Mouse (Mus musculus) liver, embryonic 15.5 days (tissue): ENCODE results near the gene Gm11127. TPM values are rescaled to one million over a fixed set of nuclear protein-coding genes. Genes with fewer than 3 reads are reported as not detected.
A peak's percentile ranks its signal among the peaks of the same experiment; 100 is the strongest.
"Not testable (repeated sequence)": the region's sequence is repeated elsewhere in the genome, so short reads cannot be mapped to it uniquely, and the experiment has no call there.

ENCODE experiments used
- ATAC-seq: fragments of 200-750 bp; cut with Nextera tagmentation; 2 replicates; pipeline ENCODE4 v1.8.0; 2017; ENCODE audit warnings: moderate number of reproducible peaks, mild to moderate bottlenecking, moderate library complexity; ENCODE audit not compliant: insufficient read depth
- H3K27ac ChIP-seq: fragments of 300-500 bp; sonication (generic); replicated peaks from 2 replicates; pipeline ENCODE4 v1.5.1; 2015; ENCODE audit warnings: mild to moderate bottlenecking, inconsistent platforms
- H3K27me3 ChIP-seq: fragments of 300-500 bp; sonication (generic); 2 replicates; pipeline ENCODE4 v1.6.1; 2015; ENCODE audit warnings: mild to moderate bottlenecking, inconsistent platforms
- H3K36me3 ChIP-seq: fragments of 300-500 bp; sonication (generic); replicated peaks from 2 replicates; pipeline ENCODE4 v1.6.1; 2015; ENCODE audit warnings: moderate library complexity, mild to moderate bottlenecking, inconsistent platforms
- H3K4me1 ChIP-seq: fragments of 300-500 bp; sonication (generic); replicated peaks from 2 replicates; pipeline ENCODE4 v1.6.1; 2015; ENCODE audit warnings: inconsistent platforms
- H3K4me2 ChIP-seq: fragments of 300-500 bp; sonication (generic); 2 replicates; pipeline ENCODE4 v1.6.1; 2015; ENCODE audit warnings: moderate library complexity, mild to moderate bottlenecking, inconsistent platforms
- H3K4me3 ChIP-seq: fragments of 300-500 bp; sonication (generic); replicated peaks from 2 replicates; pipeline ENCODE4 v1.5.1; 2015; ENCODE audit warnings: mild to moderate bottlenecking, inconsistent platforms
- H3K9ac ChIP-seq: fragments of 300-500 bp; sonication (generic); 2 replicates; pipeline ENCODE4 v1.6.1; 2015; ENCODE audit warnings: moderate library complexity, mild to moderate bottlenecking, inconsistent platforms
- H3K9me3 ChIP-seq: fragments of 300-500 bp; sonication (generic); replicated peaks from 2 replicates; pipeline ENCODE4 v1.6.1; 2016; ENCODE audit warnings: inconsistent platforms
- WGBS: fragments of 180-500 bp; shearing (Covaris S2); methylation state at CpG from one replicate; pipeline ENCODE4 v1.1.7; 2015; ENCODE audit warnings: mixed read lengths; ENCODE audit not compliant: insufficient replicate concordance; 5-methylcytosine and 5-hydroxymethylcytosine counted together
- polyA plus RNA-seq: library from polyadenylated mRNA; unstranded; fragments of >200 nt; fragmentation: Nextera tagmentation; extraction: Ambion mirVana; gene quantifications from 2 replicates; pipeline ENCODE4 v1.2.1, GENCODE M21; 2015

The Gm11127 gene
- polyA plus RNA-seq, 1 experiment from 2014 or later: not detected

DNA sequence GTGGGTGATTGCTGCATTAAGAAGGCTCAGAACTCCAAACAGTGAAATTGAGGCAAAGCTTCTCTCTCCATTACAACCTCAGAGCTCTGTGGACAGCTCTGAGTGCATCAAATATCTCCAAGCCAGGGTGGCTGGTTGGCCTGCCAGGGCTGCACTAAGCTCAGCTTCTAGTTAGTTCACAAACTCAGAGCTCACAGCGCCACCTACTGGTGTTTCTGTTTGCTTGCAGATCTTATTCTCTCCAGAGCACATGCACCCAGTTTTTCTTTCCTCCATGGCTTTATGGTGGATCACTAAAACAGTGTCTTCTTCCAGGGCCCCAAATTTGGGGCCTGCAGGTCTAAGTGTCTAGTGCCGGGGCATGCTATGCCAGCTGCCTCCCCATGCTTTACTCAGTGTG lies 2.7 kb upstream of the Gm11127 start:
- ATAC-seq: no peak; the same call in 1 of the 2 replicates
- Histone ChIP-seq H3K4me1 (no peaks in the 10 kb centered on the region), H3K27ac (no peak overlapping the region), H3K9me3 (no peaks in the 10 kb centered on the region), H3K27me3 (no peaks in the 10 kb centered on the region), H3K4me2 (no peak overlapping the region), H3K36me3 (no peaks in the 10 kb centered on the region), H3K4me3 (no peak overlapping the region), H3K9ac (no peak overlapping the region)
- 18% methylated on average over 2 of the region's 2 CpGs for WGBS

DNA sequence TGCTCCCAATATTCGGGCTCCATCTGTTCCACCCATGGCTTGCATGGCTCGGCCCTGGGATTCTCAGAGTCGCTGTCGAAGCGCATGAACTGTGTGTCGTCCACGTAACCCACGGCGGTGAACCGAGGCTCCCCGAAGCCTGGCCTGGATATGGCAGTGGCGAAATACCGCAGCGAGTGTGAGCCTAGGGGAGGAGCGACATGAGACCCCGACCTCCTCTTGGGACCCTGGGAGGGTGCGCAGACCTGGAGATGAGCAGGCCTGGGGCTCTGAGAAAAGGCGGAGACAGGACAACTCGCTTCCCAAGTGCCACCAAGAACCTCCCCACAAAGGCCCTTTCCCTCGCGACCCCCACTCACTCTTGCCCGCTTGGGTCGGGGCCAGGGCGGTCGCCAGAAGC lies 244 bp downstream of the Gm11127 start:
- not testable (repeated sequence) for H3K4me2 ChIP-seq, H3K4me1 ChIP-seq, ATAC-seq, H3K27me3 ChIP-seq, H3K9ac ChIP-seq, H3K36me3 ChIP-seq, H3K4me3 ChIP-seq, H3K27ac ChIP-seq, H3K9me3 ChIP-seq
- WGBS: 81% methylated on average over 25 of the region's 25 CpGs

DNA sequence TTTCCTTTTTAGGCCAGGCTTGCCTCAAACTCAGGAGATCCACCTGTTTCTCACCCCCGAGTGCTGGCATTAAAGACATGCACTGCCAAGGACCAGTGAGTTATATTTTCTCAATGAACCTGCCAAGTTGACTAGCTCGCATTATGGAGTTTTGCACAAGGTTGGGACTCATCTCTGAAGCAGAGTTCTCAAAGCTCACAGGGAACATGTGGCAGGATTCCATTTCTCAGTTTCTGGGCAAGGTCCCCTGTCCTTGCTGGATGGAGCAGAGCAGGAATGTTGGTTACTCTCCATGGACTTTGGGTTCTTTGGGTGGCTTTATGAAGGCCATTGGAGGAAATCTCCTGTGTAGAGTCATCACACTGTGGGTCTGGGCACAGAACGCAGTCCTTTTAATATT lies 14.9 kb downstream of the Gm11127 start:
- Histone ChIP-seq H3K9ac (peak overlapping the region; percentile 53), H3K36me3 (no peaks in the 10 kb centered on the region), H3K27ac (no peak overlapping the region), H3K4me3 (peak overlapping the region; percentile 62), H3K27me3 (no peaks in the 10 kb centered on the region), H3K4me2 (peak overlapping the region; percentile 85), H3K9me3 (no peaks in the 10 kb centered on the region), H3K4me1 (peaks cover 10% of the 10 kb centered on the region)
- ATAC-seq: no peak
- 68% methylated on average over 3 of the region's 3 CpGs for WGBS

DNA sequence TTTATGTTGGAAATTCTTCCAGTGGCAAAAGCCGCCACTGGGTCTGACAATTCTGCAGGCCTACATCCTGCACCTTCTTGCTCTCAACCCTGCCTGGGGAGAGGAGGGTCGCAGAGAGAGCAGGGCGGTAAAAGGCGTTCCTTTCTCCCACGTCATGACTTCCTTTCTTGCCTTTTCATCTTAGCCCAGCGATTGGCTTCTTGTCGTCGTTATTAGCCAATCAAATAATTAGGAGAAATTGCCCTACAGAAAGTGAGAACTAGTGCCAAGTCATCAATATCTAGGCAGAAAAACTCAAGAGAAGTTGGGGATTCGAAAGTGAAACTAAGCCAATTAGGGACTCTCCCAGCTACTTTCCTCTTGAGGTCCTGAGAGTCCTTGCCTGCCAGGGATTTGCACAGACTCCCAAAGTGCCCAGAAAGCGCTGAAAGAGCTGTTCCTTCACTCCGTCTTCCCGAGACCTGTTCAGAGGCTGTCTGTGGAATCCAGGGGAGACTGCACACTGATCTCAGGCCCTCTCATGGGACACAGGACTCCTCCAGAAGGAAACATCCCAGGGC lies 15.5 kb downstream of the Gm11127 start, which contains the start of the genes H2-T22 and Gm6034:
H2-T22 (minus strand) TSS at position 138 of the 560 bp plus-strand sequence.
Gm6034 (plus strand) TSS at position 352 of the 560 bp plus-strand sequence.
- H3K36me3 ChIP-seq, H3K9me3 ChIP-seq, H3K27me3 ChIP-seq, H3K4me1 ChIP-seq: not testable (repeated sequence)
- ATAC-seq: peak; percentile 89
- peak within 1 kb of the TSS; percentile 85 for H3K4me2 ChIP-seq
- under 1% methylated on average over 12 of the region's 12 CpGs for WGBS
- peak within 1 kb of the TSS; percentile 53 for H3K9ac ChIP-seq
- peak within 1 kb of the TSS; percentile 62 for H3K4me3 ChIP-seq
- peak within 1 kb of the TSS; percentile 68; the same call in 1 of the 2 replicates for H3K27ac ChIP-seq

DNA sequence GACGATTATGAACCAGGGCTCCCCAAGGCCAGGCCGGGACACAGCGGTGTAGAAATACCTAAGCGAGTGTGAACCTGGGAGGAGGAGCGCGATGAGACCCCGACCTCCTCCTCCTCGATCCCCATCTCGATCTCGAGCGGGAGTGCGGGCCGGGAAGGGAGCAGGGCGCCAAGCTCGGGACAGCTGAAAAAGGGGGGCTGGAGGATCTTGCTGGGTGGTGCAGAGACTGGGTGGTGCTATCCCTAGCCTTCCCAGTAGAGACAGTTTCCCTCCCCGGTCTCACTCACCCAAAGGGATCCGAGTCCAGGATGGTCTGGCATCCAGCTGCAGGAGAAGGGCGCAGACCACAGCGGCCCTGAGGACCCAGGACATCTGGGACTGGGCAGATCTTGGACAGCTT lies 16.1 kb downstream of the Gm11127 start:
- Histone ChIP-seq H3K9ac (peak overlapping the region; percentile 53), H3K4me3 (peak overlapping the region; percentile 62), H3K4me2 (peak overlapping the region; percentile 85)
- H3K27me3 ChIP-seq, H3K4me1 ChIP-seq, H3K27ac ChIP-seq, H3K9me3 ChIP-seq, H3K36me3 ChIP-seq: not testable (repeated sequence)
- 2% methylated on average over 19 of the region's 19 CpGs for WGBS
- peak; percentile 36 for ATAC-seq

DNA sequence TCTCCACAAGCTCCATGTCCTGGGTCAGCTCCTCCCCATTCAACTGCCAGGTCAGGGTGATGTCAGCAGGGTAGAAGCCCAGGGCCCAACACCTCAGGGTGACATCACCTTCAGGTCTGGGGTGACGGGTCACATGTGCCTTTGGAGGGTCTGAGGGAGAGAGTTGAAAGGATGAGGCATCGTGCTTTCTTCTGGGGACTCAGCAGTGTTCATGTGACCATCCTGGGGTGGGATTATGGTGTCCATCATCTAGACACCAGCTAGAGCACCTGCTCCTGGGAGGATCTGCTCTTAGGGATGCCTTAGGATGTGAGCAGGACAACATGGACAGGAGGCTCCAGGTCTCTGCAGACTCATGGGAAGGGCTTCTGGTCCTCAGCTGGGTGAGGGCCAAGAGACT lies 17.6 kb downstream of the Gm11127 start:
- not testable (repeated sequence) for ATAC-seq, H3K4me1 ChIP-seq, H3K4me2 ChIP-seq, H3K27me3 ChIP-seq, H3K27ac ChIP-seq, H3K9me3 ChIP-seq, H3K36me3 ChIP-seq, H3K9ac ChIP-seq, H3K4me3 ChIP-seq
- 54% methylated on average over 2 of the region's 2 CpGs for WGBS

DNA sequence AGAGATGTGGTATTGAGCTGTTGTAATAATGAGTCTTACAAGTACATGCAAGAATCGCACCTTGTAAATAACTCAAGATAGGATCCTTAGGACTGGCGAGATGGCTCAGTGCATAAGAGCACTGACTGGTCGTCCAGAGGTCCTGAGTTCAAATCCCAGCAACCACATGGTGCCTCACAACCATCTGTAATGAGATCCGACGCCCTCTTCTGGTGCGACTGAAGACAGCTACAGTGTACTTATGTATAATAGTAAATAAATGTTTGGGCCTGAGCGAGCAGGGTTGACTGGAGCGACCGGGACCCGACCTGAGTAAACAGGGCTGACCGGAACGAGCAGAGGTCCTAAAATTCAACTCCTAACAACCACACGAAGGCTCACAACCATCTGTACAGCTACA lies 22.0 kb downstream of the Gm11127 start:
- not testable (repeated sequence) for H3K27me3 ChIP-seq, H3K9me3 ChIP-seq, H3K4me3 ChIP-seq, H3K9ac ChIP-seq, ATAC-seq, H3K27ac ChIP-seq, H3K4me2 ChIP-seq, H3K36me3 ChIP-seq
- WGBS: 72% methylated on average over 13 of the region's 13 CpGs
- H3K4me1 ChIP-seq: peaks cover 14% of the 10 kb centered on the region

DNA sequence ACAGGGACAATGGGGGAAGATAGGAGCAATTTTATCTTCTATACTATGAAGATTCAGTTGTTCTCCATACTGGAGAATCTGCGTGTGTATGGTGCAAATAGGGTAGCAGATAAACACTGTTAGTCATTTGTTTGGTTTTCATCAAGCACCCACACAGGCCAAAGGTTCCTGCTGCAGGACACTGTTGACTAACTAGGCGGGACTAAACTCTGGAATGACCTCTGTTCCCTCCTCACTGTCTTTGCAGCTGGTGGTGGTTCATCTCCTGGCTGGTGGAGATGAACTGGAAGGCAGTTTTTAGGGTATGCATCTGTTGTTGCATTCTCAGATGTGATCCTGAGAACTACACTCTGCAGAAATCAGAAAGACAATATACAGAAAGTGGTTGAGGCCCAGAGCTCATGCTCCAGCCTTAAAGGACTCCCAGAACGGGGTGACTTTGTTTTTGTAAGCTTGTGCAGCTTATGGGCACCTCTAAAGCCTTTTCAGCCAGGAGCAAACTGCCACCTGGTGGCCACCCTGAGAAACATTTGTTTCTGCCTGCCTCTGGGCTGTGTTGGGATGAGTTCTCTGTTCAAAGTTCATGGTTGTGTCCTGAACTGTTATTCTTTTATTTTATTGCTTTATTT lies 23.0 kb downstream of the Gm11127 start:
- ATAC-seq: peak; percentile 66
- H3K36me3 ChIP-seq, H3K27me3 ChIP-seq, H3K9me3 ChIP-seq, H3K4me3 ChIP-seq, H3K4me2 ChIP-seq, H3K9ac ChIP-seq: not testable (repeated sequence)
- Histone ChIP-seq H3K4me1 (peaks cover 23% of the 10 kb centered on the region), H3K27ac (0 out of 2 replicates have a peak overlapping the region, but pooled peaks have one; percentile 19)
- 28% methylated on average over 3 of the region's 3 CpGs for WGBS

DNA sequence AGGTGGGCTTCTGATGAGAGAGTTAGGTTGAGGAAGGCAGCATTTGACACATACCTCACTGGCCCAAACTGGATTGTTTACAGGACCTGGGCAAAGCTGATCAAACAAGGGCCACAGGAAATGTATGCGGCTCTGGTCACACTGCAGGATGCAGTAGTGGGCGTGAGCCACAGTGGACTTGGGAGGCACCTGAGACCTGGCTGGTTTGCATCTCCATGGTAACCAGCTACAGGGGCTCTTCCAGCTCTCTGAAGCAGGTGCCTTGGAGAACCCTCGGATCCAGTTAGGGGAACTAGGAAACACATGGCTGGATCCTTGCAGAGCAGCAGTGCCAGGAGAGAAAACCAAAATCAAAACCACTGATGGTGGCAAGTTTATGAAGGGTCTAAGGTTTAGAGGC lies 23.6 kb downstream of the Gm11127 start:
- not testable (repeated sequence) for H3K27me3 ChIP-seq, H3K36me3 ChIP-seq
- ATAC-seq: peak; percentile 45

DNA sequence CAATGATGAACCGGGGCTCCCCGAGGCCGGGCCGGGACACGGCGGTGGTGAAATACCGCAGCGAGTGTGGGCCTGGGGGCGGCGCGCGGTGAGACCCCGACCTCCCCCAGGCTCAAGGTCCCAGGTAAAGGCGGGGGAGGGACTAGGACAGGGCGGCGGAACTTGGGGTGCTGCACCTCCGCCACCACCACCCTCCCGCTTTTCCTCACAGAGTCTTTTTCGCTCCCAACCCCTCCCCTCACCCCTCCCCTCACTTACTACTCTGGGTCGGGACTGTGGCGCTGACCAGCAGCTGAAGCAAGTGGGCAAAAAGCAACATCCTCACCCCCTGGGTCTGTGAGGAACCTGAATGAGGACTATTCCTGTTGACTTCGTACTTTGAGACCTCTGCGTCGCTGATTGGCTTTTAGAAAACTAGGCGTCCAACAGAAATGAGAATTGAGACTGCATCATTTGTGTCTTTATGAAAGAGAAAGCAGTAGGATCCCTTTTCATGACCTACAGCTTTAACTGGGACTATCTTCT lies 25.8 kb downstream of the Gm11127 start, which contains the start of gene H2-T23:
H2-T23 (minus strand) TSS at position 505 of the 525 bp plus-strand sequence.
- peak; percentile 38 for ATAC-seq
- Histone ChIP-seq H3K9ac (peak within 1 kb of the TSS; percentile 69), H3K4me2 (peak within 1 kb of the TSS; percentile 86), H3K4me3 (peak within 1 kb of the TSS; percentile 68), H3K4me1 (peaks cover 36% of the 10 kb centered on the region), H3K27ac (peak within 1 kb of the TSS; percentile 76)
- not testable (repeated sequence) for H3K27me3 ChIP-seq, H3K9me3 ChIP-seq, H3K36me3 ChIP-seq
- WGBS: under 1% methylated on average over 24 of the region's 25 CpGs

More for the DNA sequence above, 23.6 kb downstream of the Gm11127 start:
- Histone ChIP-seq H3K4me1 (peaks cover 27% of the 10 kb centered on the region), H3K27ac (peak overlapping the region; percentile 19; the same call in 1 of the 2 replicates)
- H3K9me3 ChIP-seq, H3K4me2 ChIP-seq, H3K4me3 ChIP-seq, H3K9ac ChIP-seq: not testable (repeated sequence)
- 65% methylated on average over 3 of the region's 3 CpGs for WGBS

DNA sequence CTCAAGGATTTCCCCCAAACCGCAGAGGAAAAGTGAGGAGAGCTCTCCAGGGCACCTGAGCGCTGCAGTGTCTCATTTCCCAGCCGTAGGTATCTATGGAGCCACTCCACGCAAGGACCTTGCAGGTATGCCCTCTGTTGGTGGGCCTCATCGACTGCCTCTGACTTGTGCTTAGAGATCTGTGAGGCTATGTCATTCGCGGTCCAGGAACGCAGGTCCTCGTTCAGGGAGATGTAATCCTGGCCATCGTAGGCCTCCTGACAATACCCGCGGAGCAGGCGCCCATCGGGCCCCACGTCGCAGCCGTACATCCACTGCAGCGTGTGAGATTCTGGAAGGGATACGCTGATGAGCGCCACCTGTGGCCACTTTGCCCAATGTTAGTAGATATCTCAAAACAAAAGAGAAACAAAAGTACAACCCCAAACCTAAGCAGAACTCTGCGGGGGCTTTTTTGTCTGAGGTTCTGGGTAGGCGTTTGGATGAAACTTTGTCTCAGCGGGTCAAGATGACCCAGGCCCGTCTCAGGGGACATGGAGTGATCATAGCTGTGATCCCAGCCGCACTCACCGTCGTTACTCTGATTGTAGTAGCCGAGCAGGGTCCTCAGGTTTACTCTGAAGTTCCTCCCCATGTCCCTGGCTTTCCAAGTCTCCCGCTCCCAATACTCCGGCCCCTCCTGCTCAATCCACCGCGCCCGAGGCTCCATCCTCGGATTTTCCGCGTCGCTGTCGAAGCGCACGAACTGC lies 26.4 kb downstream of the Gm11127 start:
- Histone ChIP-seq H3K4me3 (peak overlapping the region; percentile 68), H3K9ac (peak overlapping the region; percentile 69), H3K4me2 (peak overlapping the region; percentile 86), H3K27ac (peak overlapping the region; percentile 76), H3K4me1 (peaks cover 36% of the 10 kb centered on the region)
- whole genome bisulfite sequencing: 1% methylated on average over 40 of the region's 40 CpGs
- not testable (repeated sequence) for H3K9me3 ChIP-seq, H3K27me3 ChIP-seq, H3K36me3 ChIP-seq
- peak; percentile 41 for ATAC-seq
